Mouse (Mus musculus): ENCODE data around the gene Phactr4. TPM values are rescaled to one million over a fixed set of nuclear protein-coding genes. Genes with fewer than 3 reads are reported as not detected.

Phactr4 gene
- polyA plus RNA-seq, 1 experiment from 2014 or later = 8.9 TPM

DNA sequence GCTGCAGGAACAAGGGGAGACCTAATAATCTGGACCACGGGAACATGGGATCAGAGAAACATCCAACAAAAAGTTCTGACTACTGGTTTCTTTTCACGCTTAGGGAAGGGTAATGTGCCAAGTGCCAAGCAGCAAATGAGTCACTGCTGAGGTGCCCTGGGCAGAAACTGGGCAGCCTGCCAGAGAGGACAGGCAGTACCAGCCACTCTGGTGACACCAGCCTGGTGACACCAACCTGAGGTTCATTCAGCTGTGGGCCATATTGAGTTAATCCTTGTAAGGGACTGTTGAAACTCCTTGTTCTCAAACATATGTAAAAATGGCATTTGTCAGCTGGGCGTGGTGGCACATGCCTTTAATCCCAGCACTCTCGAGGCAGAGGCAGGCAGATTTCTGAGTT, 67.7 kb downstream of the Phactr4 start:
- no peaks in the 10 kb centered on the region for H3K9me3 ChIP-seq
- H3K4me3 ChIP-seq = no peak overlapping the region
- no peak overlapping the region for H3K9ac ChIP-seq
- H3K4me1 ChIP-seq = peaks cover 17% of the 10 kb centered on the region
- 91% methylated on average over 4 of the region's 4 CpGs for WGBS
- ATAC-seq (replicated peaks) = no peak
- no peak overlapping the region for H3K27ac ChIP-seq
- no peak overlapping the region for H3K4me2 ChIP-seq
- peaks cover 18% of the 10 kb centered on the region; the same call in 1 of the 2 replicates for H3K36me3 ChIP-seq (replicated peaks)
- H3K27me3 ChIP-seq (replicated peaks) = no peaks in the 10 kb centered on the region

DNA sequence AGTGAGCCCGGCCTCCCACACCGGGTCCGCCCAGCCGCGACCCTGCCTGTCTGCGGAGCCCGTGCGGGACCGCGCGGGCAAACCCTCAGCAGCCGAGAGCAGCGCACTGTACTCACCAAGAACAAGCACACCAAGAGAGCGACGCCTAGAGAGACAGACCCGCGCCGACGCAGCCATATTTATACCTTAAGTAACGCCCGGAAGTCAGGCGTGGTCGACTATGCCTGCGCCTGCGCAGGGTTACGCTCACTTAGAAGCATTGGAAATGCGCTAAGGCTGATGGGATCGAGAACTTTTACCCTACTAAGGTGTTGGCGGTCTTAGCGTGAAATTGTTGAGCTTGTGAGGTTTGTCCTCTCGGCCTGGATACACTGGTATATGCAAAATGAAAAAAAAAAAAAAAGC, 68.8 kb downstream of the Phactr4 start, which contains the start of gene Rcc1:
TSS of gene Rcc1 (minus strand) at position 125 of the 405 bp plus-strand sequence.
- no peaks in the 10 kb centered on the region for H3K9me3 ChIP-seq
- WGBS = under 1% methylated on average over 31 of the region's 31 CpGs
- peaks cover 18% of the 10 kb centered on the region; the same call in 1 of the 2 replicates for H3K36me3 ChIP-seq (replicated peaks)
- H3K27me3 ChIP-seq (replicated peaks) = no peaks in the 10 kb centered on the region
- H3K4me2 ChIP-seq = peak within 1 kb of the TSS; percentile 88
- H3K9ac ChIP-seq = peak within 1 kb of the TSS; percentile 83
- peak; percentile 96 for ATAC-seq (replicated peaks)
- H3K4me1 ChIP-seq = peaks cover 17% of the 10 kb centered on the region
- peak within 1 kb of the TSS; percentile 80 for H3K4me3 ChIP-seq
- H3K27ac ChIP-seq = peak within 1 kb of the TSS; percentile 90

DNA sequence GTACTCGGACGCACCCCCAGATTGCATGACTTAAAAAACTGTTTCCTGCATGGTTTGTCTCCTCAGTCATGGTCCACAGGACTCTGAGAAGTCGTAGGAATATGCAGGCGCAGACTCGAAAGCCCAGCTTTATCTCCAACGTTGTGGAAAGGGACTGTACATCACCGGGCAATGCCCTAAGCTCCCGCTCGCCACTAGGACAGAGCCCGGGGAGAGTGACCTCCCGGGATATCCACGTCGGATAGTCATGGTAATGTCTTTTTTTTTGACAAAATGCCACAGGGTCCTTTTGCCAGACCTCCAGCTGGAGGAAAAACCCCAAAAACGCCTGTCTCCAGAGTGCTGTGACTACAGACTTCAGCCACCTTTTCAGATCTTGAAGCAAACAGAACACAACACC, 69.5 kb downstream of the Phactr4 start:
- Histone ChIP-seq H3K9me3 (no peaks in the 10 kb centered on the region), H3K4me1 (peaks cover 17% of the 10 kb centered on the region), H3K36me3 (replicated peaks) (peaks cover 11% of the 10 kb centered on the region; the same call in 1 of the 2 replicates), H3K9ac (peak overlapping the region; percentile 83), H3K27me3 (replicated peaks) (no peaks in the 10 kb centered on the region), H3K27ac (no peak overlapping the region; the same call in 1 of the 2 replicates), H3K4me3 (peak overlapping the region; percentile 80), H3K4me2 (peak overlapping the region; percentile 88)
- ATAC-seq (replicated peaks) = 0 out of 2 replicates have a peak, but pooled peaks have one; percentile 19
- under 1% methylated on average over 14 of the region's 14 CpGs for WGBS

DNA sequence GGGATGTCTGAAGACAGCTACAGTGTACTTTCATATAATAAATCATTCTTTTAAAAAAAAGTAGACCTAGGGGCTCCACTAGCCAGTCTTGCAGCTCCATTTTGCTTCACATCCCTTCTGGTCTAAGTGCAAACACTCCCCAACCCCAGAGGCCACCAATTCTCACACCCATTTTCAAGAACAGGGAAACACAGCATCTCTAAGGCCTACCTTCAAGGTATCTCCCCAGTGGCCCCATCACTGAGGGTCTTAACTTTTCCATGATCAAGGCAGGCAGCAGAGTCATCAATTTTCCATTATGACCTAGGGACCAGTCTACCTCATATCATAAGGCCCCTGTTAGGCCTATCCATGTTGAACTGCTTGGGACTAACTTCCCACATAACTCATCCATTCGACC, 70.9 kb downstream of the Phactr4 start:
- Histone ChIP-seq H3K4me2 (no peak overlapping the region), H3K9ac (no peak overlapping the region), H3K27me3 (replicated peaks) (no peaks in the 10 kb centered on the region), H3K9me3 (no peaks in the 10 kb centered on the region), H3K36me3 (replicated peaks) (peaks cover 3% of the 10 kb centered on the region; the same call in 1 of the 2 replicates), H3K27ac (no peak overlapping the region), H3K4me1 (peaks cover 17% of the 10 kb centered on the region), H3K4me3 (no peak overlapping the region)
- ATAC-seq (replicated peaks) = no peak
- WGBS = 33% methylated on average over 1 of the region's 1 CpGs

DNA sequence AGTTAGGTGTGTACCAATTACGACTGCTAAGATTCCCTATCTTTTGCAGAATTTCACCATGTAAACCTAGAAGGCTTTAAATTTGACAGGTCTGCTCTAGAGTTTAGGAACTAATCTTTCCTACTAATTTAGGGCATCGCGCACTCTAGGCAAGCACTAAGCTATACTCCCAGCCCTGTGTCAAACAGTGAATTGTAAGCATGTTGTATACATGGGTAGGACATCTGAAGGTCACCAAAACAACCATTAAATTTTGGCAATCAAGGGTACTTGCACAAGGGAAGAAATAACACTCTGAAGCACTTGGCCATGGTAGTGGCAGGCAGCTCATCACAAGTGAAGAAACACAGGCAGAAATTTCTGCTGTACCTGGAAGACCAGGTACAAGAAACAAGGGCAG, 71.4 kb downstream of the Phactr4 start:
- ATAC-seq (replicated peaks) = no peak
- Histone ChIP-seq H3K4me2 (no peak overlapping the region), H3K27me3 (replicated peaks) (no peaks in the 10 kb centered on the region), H3K9ac (no peak overlapping the region), H3K9me3 (no peaks in the 10 kb centered on the region), H3K27ac (no peak overlapping the region), H3K36me3 (replicated peaks) (peaks cover 3% of the 10 kb centered on the region; the same call in 1 of the 2 replicates), H3K4me1 (peaks cover 17% of the 10 kb centered on the region), H3K4me3 (no peak overlapping the region)
- 72% methylated on average over 3 of the region's 3 CpGs for WGBS

DNA sequence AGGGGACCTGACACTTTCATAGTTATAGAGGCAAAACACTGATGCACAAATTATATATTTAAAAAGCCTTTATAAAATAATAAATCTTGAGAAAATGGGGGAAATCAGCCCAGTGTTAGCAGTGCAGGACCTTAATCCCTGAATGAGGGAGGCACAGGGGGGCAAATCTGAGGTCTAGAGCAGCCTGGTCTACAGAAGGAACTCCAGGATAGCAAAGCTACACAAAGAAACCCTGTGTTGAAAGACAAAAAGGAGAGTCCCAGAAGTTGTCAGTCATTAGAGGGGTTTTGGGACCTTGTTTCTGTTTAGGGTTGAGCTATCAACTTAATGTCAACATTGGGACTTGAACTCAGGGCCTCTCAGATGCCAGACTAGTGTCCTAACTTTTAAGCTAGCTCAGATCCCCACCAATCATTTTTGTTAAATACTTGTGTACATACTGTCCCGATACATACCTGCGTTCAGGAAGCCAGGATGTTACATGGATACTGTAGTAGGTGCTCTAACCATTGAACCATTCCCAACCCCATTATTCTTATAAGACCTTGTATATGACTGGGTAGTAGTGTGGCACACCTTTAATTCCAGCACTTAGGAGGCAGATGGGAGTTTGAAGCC, 72.1 kb downstream of the Phactr4 start:
- H3K9me3 ChIP-seq = no peaks in the 10 kb centered on the region
- no peak overlapping the region for H3K9ac ChIP-seq
- no peak for ATAC-seq (replicated peaks)
- H3K4me2 ChIP-seq = no peak overlapping the region
- no peaks in the 10 kb centered on the region for H3K27me3 ChIP-seq (replicated peaks)
- H3K4me3 ChIP-seq = no peak overlapping the region
- H3K36me3 ChIP-seq (replicated peaks) = peaks cover 3% of the 10 kb centered on the region; the same call in 1 of the 2 replicates
- H3K4me1 ChIP-seq = peaks cover 17% of the 10 kb centered on the region
- no peak overlapping the region for H3K27ac ChIP-seq
- WGBS = 43% methylated on average over 2 of the region's 2 CpGs

DNA sequence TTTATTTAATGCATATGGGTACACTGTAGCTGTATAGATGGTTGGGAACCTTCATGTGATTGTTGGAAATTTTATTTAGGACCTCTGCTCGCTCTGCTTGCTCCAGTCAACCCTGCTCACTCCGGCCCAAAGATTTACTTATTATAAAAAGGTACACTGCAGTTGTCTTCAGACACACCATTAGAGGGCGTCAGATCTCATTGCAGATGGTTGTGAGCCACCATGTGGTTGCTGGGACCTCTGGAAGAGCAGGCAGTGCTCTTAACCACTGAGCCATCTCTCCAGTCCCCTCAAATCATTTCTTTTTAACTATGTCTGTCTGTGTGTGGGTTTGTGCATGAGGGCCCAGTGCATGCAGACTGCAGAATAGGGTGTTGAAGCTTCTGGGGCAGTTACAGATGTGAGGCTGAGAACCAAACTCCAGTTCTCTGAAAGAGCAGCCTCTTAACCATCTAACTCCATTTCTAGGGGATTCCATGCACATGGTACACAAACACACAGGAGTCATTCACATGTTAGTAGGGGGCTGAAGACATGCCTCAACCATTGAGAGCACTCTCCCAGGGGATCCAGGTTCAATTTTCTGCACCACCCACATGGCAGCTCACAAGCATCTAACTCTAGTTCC, 72.7 kb downstream of the Phactr4 start:
- Histone ChIP-seq H3K4me3 (no peak overlapping the region), H3K4me1 (peaks cover 22% of the 10 kb centered on the region), H3K27me3 (replicated peaks) (no peaks in the 10 kb centered on the region), H3K9ac (no peak overlapping the region), H3K9me3 (no peaks in the 10 kb centered on the region), H3K4me2 (no peak overlapping the region), H3K36me3 (replicated peaks) (peaks cover 3% of the 10 kb centered on the region; the same call in 1 of the 2 replicates), H3K27ac (no peak overlapping the region)
- 67% methylated on average over 3 of the region's 3 CpGs for WGBS
- ATAC-seq (replicated peaks) = no peak

DNA sequence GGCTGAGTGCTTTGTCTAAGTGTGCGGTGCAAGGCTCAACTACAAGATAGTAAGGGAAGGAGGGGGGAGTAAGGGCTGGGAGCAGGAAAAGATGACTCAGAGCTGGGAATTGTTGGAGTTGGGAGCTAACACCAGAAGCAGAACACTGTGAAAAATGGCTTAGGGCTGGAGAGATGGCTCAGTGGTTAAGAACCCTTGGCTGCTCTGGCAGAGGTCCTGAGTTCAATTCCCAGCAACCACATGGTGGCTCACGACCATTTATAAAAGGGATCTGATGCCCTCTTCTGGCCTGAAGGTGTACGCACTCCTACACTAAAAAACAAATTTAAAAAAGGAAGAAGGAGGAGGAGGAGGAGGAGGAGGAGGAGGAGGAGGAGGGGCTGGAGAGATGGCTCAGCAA, 75.6 kb downstream of the Phactr4 start:
- H3K27me3 ChIP-seq (replicated peaks) = no peaks in the 10 kb centered on the region
- 51% methylated on average over 3 of the region's 3 CpGs for WGBS
- ATAC-seq (replicated peaks) = no peak
- peaks cover 18% of the 10 kb centered on the region for H3K4me1 ChIP-seq
- no peak overlapping the region for H3K9ac ChIP-seq
- H3K9me3 ChIP-seq = no peaks in the 10 kb centered on the region
- H3K36me3 ChIP-seq (replicated peaks) = peaks cover 3% of the 10 kb centered on the region; the same call in 1 of the 2 replicates
- H3K27ac ChIP-seq = no peak overlapping the region
- no peak overlapping the region for H3K4me2 ChIP-seq
- H3K4me3 ChIP-seq = no peak overlapping the region

DNA sequence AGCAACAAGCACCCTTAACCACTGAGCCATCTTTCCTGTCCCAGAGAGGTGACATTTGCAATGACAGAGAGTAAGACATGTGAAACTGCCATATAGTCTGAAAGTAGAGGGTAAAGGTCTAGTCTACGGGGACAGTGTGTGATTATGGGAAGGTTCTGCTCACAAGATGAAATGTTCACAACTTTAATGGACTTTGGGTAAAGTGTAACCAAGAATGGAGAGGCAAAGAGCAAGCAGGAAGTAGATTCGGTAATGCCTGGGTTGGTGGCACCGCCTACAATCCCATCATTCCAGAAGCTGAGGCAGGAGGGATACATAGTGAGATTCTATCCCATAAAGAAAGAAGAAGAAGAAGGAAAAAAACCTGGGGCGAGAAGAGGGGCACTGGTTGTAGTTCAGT, 76.0 kb downstream of the Phactr4 start:
- Histone ChIP-seq H3K36me3 (replicated peaks) (peaks cover 3% of the 10 kb centered on the region; the same call in 1 of the 2 replicates), H3K4me3 (no peak overlapping the region), H3K27me3 (replicated peaks) (no peaks in the 10 kb centered on the region), H3K9me3 (no peaks in the 10 kb centered on the region), H3K9ac (no peak overlapping the region), H3K4me2 (no peak overlapping the region), H3K27ac (no peak overlapping the region), H3K4me1 (peaks cover 15% of the 10 kb centered on the region)
- no peak for ATAC-seq (replicated peaks)
- WGBS = 90% methylated on average over 4 of the region's 4 CpGs

DNA sequence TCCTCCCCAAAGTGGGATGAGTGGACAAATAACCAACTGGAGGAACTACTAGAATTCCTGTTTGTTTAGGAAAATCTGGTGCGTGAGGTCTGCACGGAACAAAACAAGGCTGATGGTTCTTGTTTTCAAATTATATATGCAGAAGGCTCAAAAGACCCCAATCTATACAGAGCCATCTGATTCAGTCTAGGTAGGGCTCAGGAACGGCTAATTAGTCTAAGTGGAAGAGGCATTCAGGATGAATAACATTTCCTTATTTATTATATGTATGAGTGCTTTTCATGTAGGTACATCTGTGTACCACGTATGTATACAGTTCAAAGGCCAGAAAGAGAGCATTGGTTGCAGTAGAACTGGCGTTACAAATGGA, 76.5 kb downstream of the Phactr4 start:
- H3K9ac ChIP-seq = no peak overlapping the region
- ATAC-seq (replicated peaks) = peak; percentile 32; the same call in 1 of the 2 replicates
- H3K4me1 ChIP-seq = peaks cover 15% of the 10 kb centered on the region
- H3K27me3 ChIP-seq (replicated peaks) = no peaks in the 10 kb centered on the region
- H3K4me2 ChIP-seq = peak overlapping the region; percentile 89; the same call in 1 of the 2 replicates
- peaks cover 2% of the 10 kb centered on the region; the same call in 1 of the 2 replicates for H3K36me3 ChIP-seq (replicated peaks)
- peak overlapping the region; percentile 83 for H3K4me3 ChIP-seq
- no peak overlapping the region for H3K27ac ChIP-seq
- WGBS = 47% methylated on average over 5 of the region's 5 CpGs
- no peaks in the 10 kb centered on the region for H3K9me3 ChIP-seq

DNA sequence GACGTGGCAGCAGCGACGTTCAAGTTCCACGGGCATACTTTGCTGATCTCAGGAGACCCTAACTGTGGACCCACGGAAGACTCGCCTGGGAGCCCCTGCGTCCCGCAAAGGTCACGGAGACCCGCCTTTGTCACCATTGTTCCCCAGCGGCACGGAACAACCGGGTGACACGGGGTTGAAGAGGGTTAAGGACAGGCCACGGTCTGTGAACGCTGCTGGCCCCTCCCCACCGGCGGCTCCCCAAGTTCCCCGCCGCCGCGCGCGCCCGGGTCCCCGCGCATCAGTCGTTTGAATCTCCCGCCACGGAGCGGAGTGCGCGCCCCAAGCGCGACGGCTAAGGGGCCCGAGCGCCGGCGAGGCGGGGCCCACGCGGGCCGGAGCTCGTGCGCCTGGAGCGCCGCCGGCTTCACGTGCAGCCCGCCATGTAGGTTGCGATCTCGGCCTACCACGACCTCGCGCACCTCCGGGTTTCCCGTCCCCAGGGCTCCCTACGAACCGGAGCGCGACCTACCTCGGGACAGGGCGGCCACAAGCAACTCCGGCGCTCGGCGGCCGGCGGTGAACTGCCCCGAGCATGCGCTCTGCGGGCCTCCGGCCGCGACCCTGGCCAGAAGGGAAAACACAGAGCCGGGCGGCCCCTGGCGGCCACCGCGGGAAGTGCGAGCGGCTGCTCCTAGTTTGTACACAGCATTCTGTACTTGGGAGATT, 77.0 kb downstream of the Phactr4 start:
- Histone ChIP-seq H3K27ac (peak overlapping the region; percentile 51; the same call in 1 of the 2 replicates), H3K4me3 (peak overlapping the region; percentile 83), H3K4me1 (peaks cover 15% of the 10 kb centered on the region), H3K36me3 (replicated peaks) (no peaks in the 10 kb centered on the region), H3K27me3 (replicated peaks) (no peaks in the 10 kb centered on the region), H3K9me3 (no peaks in the 10 kb centered on the region), H3K4me2 (peak overlapping the region; percentile 89), H3K9ac (peak overlapping the region; percentile 69)
- ATAC-seq (replicated peaks) = peak; percentile 91
- under 1% methylated on average over 80 of the region's 83 CpGs for WGBS

Measured in midbrain, embryonic 15.5 days (tissue).